Mouse (Mus musculus): Measurements from ENCODE around the gene Gm11492.

Gene Gm11492

GRCm38 (mm10) chr11:87599395-87600089 is 33.1 kb downstream of the Gm11492 start:
- no peak for DNase-seq (ENCODE audit: low read depth)

DNA sequence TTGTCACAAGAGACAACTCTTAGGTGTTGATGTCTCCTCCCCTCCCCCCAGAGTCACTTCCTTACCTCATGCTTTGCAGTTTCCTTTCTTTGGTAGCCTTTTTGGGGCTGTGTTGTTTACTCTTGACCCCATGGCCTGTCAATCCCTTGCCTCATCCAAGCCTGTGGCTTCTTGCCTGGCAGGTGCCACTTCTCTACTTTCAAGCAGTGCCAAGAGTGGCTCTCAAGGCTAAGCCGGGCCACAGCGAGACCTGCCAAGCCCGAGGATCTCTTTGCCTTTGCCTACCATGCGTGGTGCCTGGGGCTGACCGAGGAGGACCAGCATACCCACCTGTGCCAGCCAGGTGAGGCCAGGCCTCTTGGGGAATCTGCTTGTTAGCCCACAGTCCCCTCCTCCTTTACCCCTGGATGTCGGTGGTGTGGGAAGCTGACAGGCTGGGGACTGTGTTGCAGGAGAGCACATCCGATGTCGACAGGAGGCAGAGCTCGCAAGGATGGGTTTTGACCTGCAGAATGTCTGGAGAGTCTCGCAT is 33.9 kb downstream of the Gm11492 start:
- no peak for DNase-seq (ENCODE audit: low read depth)

DNA sequence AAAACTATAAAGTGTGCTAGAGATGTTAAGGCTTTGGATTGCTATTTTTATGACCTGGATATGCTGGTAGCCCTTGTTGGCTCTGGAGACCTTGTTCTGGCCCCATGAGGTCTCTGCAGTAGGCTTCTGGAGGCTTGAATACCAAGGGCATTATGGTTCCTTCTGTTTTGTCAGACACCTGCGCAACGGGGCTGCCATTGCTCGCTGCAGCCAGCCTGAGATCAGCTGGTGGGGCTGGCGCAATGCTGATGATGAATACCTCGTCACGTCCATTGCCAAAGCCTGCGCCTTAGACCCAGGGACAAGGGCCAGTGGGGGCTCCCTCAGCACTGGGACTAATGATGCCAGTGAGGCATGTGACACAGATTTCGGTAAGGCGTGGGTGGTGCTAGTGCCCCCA is 35.8 kb downstream of the Gm11492 start:
- no peak for DNase-seq (ENCODE audit: low read depth)

GRCm38 (mm10) chr11:87603571-87603970 is 37.1 kb downstream of the Gm11492 start:
- no peak for DNase-seq (ENCODE audit: low read depth)

- no peak for DNase-seq (ENCODE audit: low read depth)
Measured at GRCm38 (mm10) chr11:87609264-87609663, 42.8 kb downstream of the Gm11492 start.

DNA sequence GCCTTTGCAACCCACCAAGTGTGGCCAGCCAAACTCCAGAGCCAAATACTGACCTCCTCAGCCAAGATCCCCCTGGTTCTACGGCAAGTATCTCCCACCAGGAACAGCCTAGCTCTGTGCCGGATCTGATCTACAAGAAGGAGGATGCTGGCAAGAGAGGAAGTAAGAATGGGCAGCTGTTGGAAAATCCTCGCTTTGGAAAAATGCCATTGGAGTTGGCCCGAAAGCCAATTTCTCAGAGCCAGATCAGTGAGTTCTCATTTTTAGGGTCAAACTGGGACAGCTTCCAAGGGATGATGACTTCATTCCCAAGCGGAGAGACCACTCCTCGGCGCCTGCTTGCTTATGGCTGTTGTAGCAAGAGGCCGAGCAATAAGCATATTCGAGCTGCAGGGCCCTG is 45.1 kb downstream of the Gm11492 start:
- DNase-seq (ENCODE audit: low read depth), result no peak

- no peak for DNase-seq (ENCODE audit: low read depth)
Measured at GRCm38 (mm10) chr11:87613972-87614371, 47.5 kb downstream of the Gm11492 start.

DNA sequence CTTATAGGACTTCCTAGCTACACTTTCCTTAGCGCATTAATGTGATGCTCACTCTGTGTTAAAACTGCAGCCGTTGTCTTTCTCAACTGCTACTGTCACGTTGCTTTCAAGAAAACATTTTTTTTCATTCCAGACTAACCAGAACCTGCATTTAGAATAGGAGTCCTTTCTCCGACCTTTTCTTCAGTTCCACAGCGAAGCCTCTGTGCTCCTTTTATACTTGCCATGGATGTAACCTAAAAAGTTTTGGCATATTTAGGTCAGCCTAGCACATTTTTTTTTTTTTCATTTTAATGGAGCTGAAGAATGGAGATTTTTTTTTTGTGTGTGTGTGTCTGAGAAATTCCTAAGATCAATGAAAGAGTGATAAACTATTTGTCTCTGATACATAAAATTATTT is 49.1 kb downstream of the Gm11492 start:
- DNase-seq (ENCODE audit: low read depth), result no peak

- no peak for DNase-seq (ENCODE audit: low read depth)
Measured at GRCm38 (mm10) chr11:87615952-87616351, 49.5 kb downstream of the Gm11492 start.

- no peak for DNase-seq (ENCODE audit: low read depth)
Measured at GRCm38 (mm10) chr11:87616790-87617474, 50.5 kb downstream of the Gm11492 start, which contains the start of gene Hsf5. Hsf5 (plus strand) TSS chr11:87617164.

- no peak for DNase-seq (ENCODE audit: low read depth)
Measured at GRCm38 (mm10) chr11:87617606-87618005, 51.2 kb downstream of the Gm11492 start.

All from c-Kit-positive CD71-negative TER-119-negative erythroid progenitor cells, embryonic 14.5 days (primary cell).